Mouse (Mus musculus) stomach, embryonic 16.5 days (tissue): ENCODE data around the gene Spns3. TPM values are rescaled to one million over a fixed set of nuclear protein-coding genes. Genes with fewer than 3 reads are reported as not detected.

Experiments used
- ATAC-seq: fragments of 200-750 bp; cut with Nextera tagmentation; 2 replicates; pipeline ENCODE4 v1.8.0; 2017; ENCODE audit warnings: moderate number of reproducible peaks, moderate TSS enrichment; ENCODE audit not compliant: insufficient read depth, low FRiP score
- H3K27ac ChIP-seq: fragments of 300-500 bp; sonication (generic); 2 replicates; pipeline ENCODE4 v1.5.1; 2014; ENCODE audit warnings: low read length
- H3K27me3 ChIP-seq: fragments of 300-500 bp; sonication (generic); 2 replicates; pipeline ENCODE4 v1.6.1; 2014; ENCODE audit warnings: low read length, control low read depth, mixed read lengths; ENCODE audit not compliant: control insufficient read depth, insufficient read depth
- H3K36me3 ChIP-seq: fragments of 300-500 bp; sonication (generic); 2 replicates; pipeline ENCODE4 v1.6.1; 2014; ENCODE audit warnings: low read length; ENCODE audit not compliant: control insufficient read depth, insufficient read depth
- H3K4me1 ChIP-seq: fragments of 300-500 bp; sonication (generic); 2 replicates; pipeline ENCODE4 v1.6.1; 2014; ENCODE audit warnings: low read length, control low read depth, mixed read lengths; ENCODE audit not compliant: control insufficient read depth, insufficient read depth
- H3K4me2 ChIP-seq: fragments of 300-500 bp; sonication (generic); 2 replicates; pipeline ENCODE4 v1.6.1; 2014; ENCODE audit warnings: low read depth, low read length, mixed read lengths
- H3K4me3 ChIP-seq: fragments of 300-500 bp; sonication (generic); replicated peaks from 2 replicates; pipeline ENCODE4 v1.5.1; 2014; ENCODE audit warnings: mild to moderate bottlenecking, low read length
- H3K9ac ChIP-seq: fragments of 300-500 bp; sonication (generic); 2 replicates; pipeline ENCODE4 v1.6.1; 2014; ENCODE audit warnings: low read length
- H3K9me3 ChIP-seq: fragments of 300-500 bp; sonication (generic); replicated peaks from 2 replicates; pipeline ENCODE4 v1.6.1; 2016; ENCODE audit warnings: low read length, control low read depth; ENCODE audit not compliant: control insufficient read depth
- WGBS: fragments of 180-500 bp; shearing (Covaris S2); extraction: QIAGEN DNeasy Blood & Tissue Kit; methylation state at CpG from one replicate; pipeline ENCODE4 v1.1.7; 2014; 5-methylcytosine and 5-hydroxymethylcytosine counted together
- polyA plus RNA-seq: library from polyadenylated mRNA; unstranded; fragments of >200 nt; fragmentation: Nextera tagmentation; extraction: Ambion mirVana; gene quantifications from 2 replicates; pipeline ENCODE4 v1.2.1, GENCODE M21; 2015

The Spns3 gene
- polyA plus RNA-seq, 1 experiment from 2014 or later: 1.3 TPM

- 62% methylated on average over 11 of the region's 11 CpGs for WGBS
- no peaks in the 10 kb centered on the region for H3K9me3 ChIP-seq
These were observed 64.3 kb downstream of the Spns3 start for GRCm38 (mm10) chr11:72485960-72486359.

GRCm38 (mm10) chr11:72485157-72485556 lies 65.1 kb downstream of the Spns3 start:
- Histone ChIP-seq H3K9ac (no peak overlapping the region), H3K4me2 (no peak overlapping the region), H3K27ac (no peak overlapping the region), H3K27me3 (peaks cover 12% of the 10 kb centered on the region), H3K36me3 (no peaks in the 10 kb centered on the region), H3K4me1 (peaks cover 19% of the 10 kb centered on the region), H3K4me3 (no peak overlapping the region), H3K9me3 (no peaks in the 10 kb centered on the region)
- no peak for ATAC-seq
- 66% methylated on average over 5 of the region's 5 CpGs for WGBS

More at GRCm38 (mm10) chr11:72485960-72486359, 64.3 kb downstream of the Spns3 start:
- Histone ChIP-seq H3K27me3 (peaks cover 12% of the 10 kb centered on the region), H3K27ac (no peak overlapping the region), H3K4me3 (no peak overlapping the region), H3K4me1 (peaks cover 19% of the 10 kb centered on the region), H3K36me3 (no peaks in the 10 kb centered on the region), H3K4me2 (no peak overlapping the region), H3K9ac (no peak overlapping the region)
- no peak for ATAC-seq

- ATAC-seq: no peak
- Histone ChIP-seq H3K4me2 (no peak overlapping the region), H3K36me3 (no peaks in the 10 kb centered on the region), H3K9ac (no peak overlapping the region), H3K27ac (no peak overlapping the region), H3K4me3 (no peak overlapping the region), H3K9me3 (no peaks in the 10 kb centered on the region), H3K27me3 (peaks cover 12% of the 10 kb centered on the region), H3K4me1 (peaks cover 19% of the 10 kb centered on the region)
- 46% methylated on average over 6 of the region's 6 CpGs for WGBS
These were observed 65.8 kb downstream of the Spns3 start for GRCm38 (mm10) chr11:72484549-72484948.

GRCm38 (mm10) chr11:72481952-72482351 lies 68.4 kb downstream of the Spns3 start:
- no peak overlapping the region for H3K27ac ChIP-seq
- H3K9me3 ChIP-seq: no peaks in the 10 kb centered on the region
- no peak overlapping the region for H3K4me3 ChIP-seq
- H3K4me1 ChIP-seq: peaks cover 8% of the 10 kb centered on the region; the same call in 1 of the 2 replicates
- no peaks in the 10 kb centered on the region for H3K27me3 ChIP-seq
- no peak for ATAC-seq
- no peaks in the 10 kb centered on the region for H3K36me3 ChIP-seq
- H3K4me2 ChIP-seq: no peak overlapping the region
- WGBS: 66% methylated on average over 4 of the region's 4 CpGs
- H3K9ac ChIP-seq: no peak overlapping the region

- Histone ChIP-seq H3K9me3 (no peaks in the 10 kb centered on the region), H3K4me1 (peaks cover 8% of the 10 kb centered on the region; the same call in 1 of the 2 replicates), H3K36me3 (no peaks in the 10 kb centered on the region), H3K9ac (no peak overlapping the region), H3K27ac (no peak overlapping the region), H3K27me3 (no peaks in the 10 kb centered on the region), H3K4me2 (no peak overlapping the region), H3K4me3 (no peak overlapping the region)
- no peak for ATAC-seq
- 70% methylated on average over 5 of the region's 5 CpGs for WGBS
These were observed 69.0 kb downstream of the Spns3 start for GRCm38 (mm10) chr11:72481313-72481712.

- Histone ChIP-seq H3K9ac (no peak overlapping the region), H3K27ac (no peak overlapping the region), H3K4me1 (peaks cover 13% of the 10 kb centered on the region; the same call in 1 of the 2 replicates), H3K4me2 (no peak overlapping the region), H3K4me3 (no peak overlapping the region), H3K36me3 (no peaks in the 10 kb centered on the region), H3K9me3 (no peaks in the 10 kb centered on the region), H3K27me3 (no peaks in the 10 kb centered on the region)
- 86% methylated on average over 2 of the region's 2 CpGs for WGBS
- ATAC-seq: no peak
These were observed 70.8 kb downstream of the Spns3 start for GRCm38 (mm10) chr11:72479499-72479898.

GRCm38 (mm10) chr11:72478228-72478627 lies 72.1 kb downstream of the Spns3 start:
- Histone ChIP-seq H3K9ac (no peak overlapping the region), H3K27ac (peak overlapping the region; percentile 44; the same call in 1 of the 2 replicates), H3K36me3 (no peaks in the 10 kb centered on the region), H3K4me1 (peaks cover 16% of the 10 kb centered on the region; the same call in 1 of the 2 replicates), H3K9me3 (no peaks in the 10 kb centered on the region), H3K4me3 (no peak overlapping the region), H3K4me2 (no peak overlapping the region), H3K27me3 (no peaks in the 10 kb centered on the region)
- WGBS: 67% methylated on average over 6 of the region's 6 CpGs
- ATAC-seq: no peak

GRCm38 (mm10) chr11:72477653-72478052 lies 72.7 kb downstream of the Spns3 start:
- Histone ChIP-seq H3K27ac (peak overlapping the region; percentile 44; the same call in 1 of the 2 replicates), H3K4me3 (no peak overlapping the region), H3K9ac (peak overlapping the region; percentile 41; the same call in 1 of the 2 replicates), H3K9me3 (no peaks in the 10 kb centered on the region), H3K4me1 (peaks cover 20% of the 10 kb centered on the region; the same call in 1 of the 2 replicates), H3K36me3 (no peaks in the 10 kb centered on the region), H3K4me2 (no peak overlapping the region), H3K27me3 (no peaks in the 10 kb centered on the region)
- no peak for ATAC-seq
- WGBS: 86% methylated on average over 1 of the region's 1 CpGs

GRCm38 (mm10) chr11:72477182-72477581 lies 73.1 kb downstream of the Spns3 start:
- H3K4me3 ChIP-seq: no peak overlapping the region
- H3K4me2 ChIP-seq: no peak overlapping the region
- WGBS: 41% methylated on average over 5 of the region's 5 CpGs
- H3K9ac ChIP-seq: peak overlapping the region; percentile 41; the same call in 1 of the 2 replicates
- H3K9me3 ChIP-seq: no peaks in the 10 kb centered on the region
- H3K4me1 ChIP-seq: peaks cover 22% of the 10 kb centered on the region; the same call in 1 of the 2 replicates
- H3K27me3 ChIP-seq: no peaks in the 10 kb centered on the region
- no peaks in the 10 kb centered on the region for H3K36me3 ChIP-seq
- ATAC-seq: no peak
- H3K27ac ChIP-seq: no peak overlapping the region
